Mouse (Mus musculus): ENCODE data around the gene Sag.

GRCm38 (mm10) chr1:87856823-87857222 lies 53.3 kb downstream of the Sag start:
- TF ChIP-seq CTCF (IDR thresholded peaks at IDR 0.05; ENCODE audit: low read depth, low read length) (no peak), POLR2A (IDR thresholded peaks at IDR 0.05; ENCODE audit: extremely low read depth, insufficient read depth, low read length) (no peak)

Measured in liver, adult 2 months (tissue).